Mouse (Mus musculus): ENCODE results near the gene Nup210l.

DNA sequence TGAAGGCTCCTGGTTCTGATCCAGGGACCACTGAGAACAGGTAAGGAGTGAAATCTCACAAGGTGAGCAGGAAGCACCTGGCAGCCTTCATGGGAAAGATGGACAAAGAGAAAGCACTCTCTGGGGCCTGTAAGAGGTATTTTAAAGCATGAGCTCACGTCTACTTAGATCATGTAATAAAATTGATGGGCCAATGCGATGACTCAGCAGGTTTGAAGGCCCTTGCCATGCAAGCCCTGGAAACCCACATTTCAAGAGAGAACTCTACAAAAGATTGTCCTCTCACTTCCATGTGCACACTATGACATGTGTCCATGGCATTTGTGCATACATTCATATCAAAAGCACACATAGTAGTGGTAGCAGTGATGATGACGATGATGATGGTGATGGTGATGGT lies 36.0 kb downstream of the Nup210l start:
- TF ChIP-seq CTCF (conservative IDR thresholded peaks at IDR 0.05; ENCODE audit: insufficient read depth, insufficient read length, low read depth, low read length) (no peak), POLR2A (IDR thresholded peaks at IDR 0.05; ENCODE audit: low read depth, low read length) (no peak)

All from kidney, adult 2 months (tissue).